In genomic region chr6:136793831-136794525, GRCm38 (mm10) we compare ENCODE assay signal across 7 mouse cellular contexts. TPM values are rescaled to one million over a fixed set of nuclear protein-coding genes. Genes with fewer than 3 reads are reported as not detected.
DNase-seq lines count a peak whose midpoint lies in the region; ATAC-seq and TF ChIP-seq lines count a peak whose summit lies in the region.

No protein-coding gene starts in this region.

- H3K9me3 ChIP-seq in liver, postnatal 0 days (ENCODE audit: low read length), result no peaks in the 10 kb centered on the region

- TF ChIP-seq EP300 in liver, postnatal 0 days (IDR thresholded peaks at IDR 0.05; ENCODE audit: low read depth), result no peak

- H3K27me3 ChIP-seq in testis, adult 2 months (ENCODE audit: control insufficient read depth, insufficient read depth, low read length), result no peaks in the 10 kb centered on the region
- no peaks in the 10 kb centered on the region for H3K27me3 ChIP-seq in liver, postnatal 0 days (ENCODE audit: insufficient read depth, low read length)

- no peaks in the 10 kb centered on the region for H3K36me3 ChIP-seq in testis, adult 2 months (ENCODE audit: control insufficient read depth, insufficient read depth, low read length)
- H3K36me3 ChIP-seq in liver, postnatal 0 days (replicated peaks; ENCODE audit: insufficient read depth, low read length), result no peaks in the 10 kb centered on the region

- WGBS in liver, postnatal 0 days (ENCODE audit: insufficient replicate concordance), result 1% methylated on average over 21 of the region's 24 CpGs

- TF ChIP-seq POLR2A in testis, adult 2 months (IDR thresholded peaks at IDR 0.05; ENCODE audit: control insufficient read depth, low read depth, low read length), result no peak

- H3K4me2 ChIP-seq in liver, postnatal 0 days (ENCODE audit: low read depth, low read length), result peak overlapping the region; percentile 77

- TF ChIP-seq CTCF in testis, adult 2 months (IDR thresholded peaks at IDR 0.05; ENCODE audit: control insufficient read depth, insufficient read depth, insufficient replicate concordance, low read depth, low read length), result no peak
- no peak for TF ChIP-seq CTCF in liver, postnatal 0 days (IDR thresholded peaks at IDR 0.05; ENCODE audit: low read depth)

- H3K4me1 ChIP-seq in testis, adult 2 months (ENCODE audit: control insufficient read depth, insufficient read depth, low read length), result peaks cover 2% of the 10 kb centered on the region; the same call in 1 of the 2 replicates
- H3K4me1 ChIP-seq in liver, postnatal 0 days (ENCODE audit: insufficient read depth), result peaks cover 18% of the 10 kb centered on the region

- peak; percentile 67 for ATAC-seq in granulocyte monocyte progenitor cell, adult 5-6 weeks (replicated peaks; ENCODE audit: poor library complexity, severe bottlenecking)
- ATAC-seq in liver, postnatal 0 days, result no peak
- no peak for ATAC-seq in cerebellum, adult (ENCODE audit: insufficient number of reproducible peaks, low FRiP score, low TSS enrichment)

- peak overlapping the region; percentile 59 for H3K9ac ChIP-seq in liver, postnatal 0 days (replicated peaks)

- no peak for DNase-seq in testis, postnatal 14 days (ENCODE audit: low spot score)
- peak; percentile 32 for DNase-seq in liver, postnatal 0 days
- no peak for DNase-seq in frontal cortex, postnatal 14 days (ENCODE audit: low spot score in 2 of 2)
- DNase-seq in cerebellum, adult 9-10 months, result no peak

- no peak overlapping the region for H3K27ac ChIP-seq in testis, adult 2 months (ENCODE audit: control insufficient read depth, insufficient read depth, low read depth, low read length)
- H3K27ac ChIP-seq in liver, postnatal 0 days (ENCODE audit: low read depth), result no peak overlapping the region

- peak overlapping the region; percentile 52 for H3K4me3 ChIP-seq in testis, adult 2 months (ENCODE audit: control insufficient read depth, low read depth, low read length)
- H3K4me3 ChIP-seq in liver, postnatal 0 days (ENCODE audit: low read depth, low read length), result peak overlapping the region; percentile 51

RNA-seq across cellular contexts. Expression of gene Hist4h4, which starts 10.2 kb away (rescaled TPM):
- polyA plus RNA-seq in testis, adult 2 months (2012; rRNA removed), result 0.96 and 0.99 TPM in 2 replicates
- total RNA-seq in granulocyte monocyte progenitor cell, adult 5-6 weeks (2014; fragmentation: Nextera tagmentation), result 7.0 and 20.7 TPM in 2 replicates
- 46.7 and 58.9 TPM in 2 replicates for total RNA-seq in granulocyte monocyte progenitor cell, adult 5-6 weeks (2017)
- 1.1 and 1.4 TPM in 2 replicates for polyA plus RNA-seq in liver, postnatal 0 days (2015; fragmentation: Nextera tagmentation; extraction: Ambion mirVana)

RNA-seq across cellular contexts. Expression of gene Gucy2c, which starts 12.4 kb away (rescaled TPM):
- 0.16 and 0.33 TPM in 2 replicates for polyA plus RNA-seq in testis, adult 2 months (2012; rRNA removed)
- total RNA-seq in granulocyte monocyte progenitor cell, adult 5-6 weeks (2014; fragmentation: Nextera tagmentation), result not detected in 2 replicates
- total RNA-seq in granulocyte monocyte progenitor cell, adult 5-6 weeks (2017), result not detected in 2 replicates
- polyA plus RNA-seq in liver, postnatal 0 days (2015; fragmentation: Nextera tagmentation; extraction: Ambion mirVana), result 0.57 and 0.99 TPM in 2 replicates

RNA-seq across cellular contexts. Expression of gene H2afj, which starts 14.1 kb away (rescaled TPM):
- 34.2 and 47.7 TPM in 2 replicates for polyA plus RNA-seq in testis, adult 2 months (2012; rRNA removed)
- total RNA-seq in granulocyte monocyte progenitor cell, adult 5-6 weeks (2014; fragmentation: Nextera tagmentation), result 30.2 and 52.4 TPM in 2 replicates
- total RNA-seq in granulocyte monocyte progenitor cell, adult 5-6 weeks (2017), result 69.6 and 88.9 TPM in 2 replicates
- polyA plus RNA-seq in liver, postnatal 0 days (2015; fragmentation: Nextera tagmentation; extraction: Ambion mirVana), result 147 and 152 TPM in 2 replicates

RNA-seq across cellular contexts. Expression of gene BC049715, which starts 33.4 kb away (rescaled TPM):
- 150 and 168 TPM in 2 replicates for polyA plus RNA-seq in testis, adult 2 months (2012; rRNA removed)
- total RNA-seq in granulocyte monocyte progenitor cell, adult 5-6 weeks (2014; fragmentation: Nextera tagmentation), result 3.3 and 3.9 TPM in 2 replicates
- 1.1 and 2.8 TPM in 2 replicates for total RNA-seq in granulocyte monocyte progenitor cell, adult 5-6 weeks (2017)
- 0.44 and 0.99 TPM in 2 replicates for polyA plus RNA-seq in liver, postnatal 0 days (2015; fragmentation: Nextera tagmentation; extraction: Ambion mirVana)

RNA-seq across cellular contexts. Expression of gene Wbp11, which starts 34.1 kb away (rescaled TPM):
- 236 and 252 TPM in 2 replicates for polyA plus RNA-seq in testis, adult 2 months (2012; rRNA removed)
- total RNA-seq in granulocyte monocyte progenitor cell, adult 5-6 weeks (2014; fragmentation: Nextera tagmentation), result 139 and 168 TPM in 2 replicates
- total RNA-seq in granulocyte monocyte progenitor cell, adult 5-6 weeks (2017), result 53.9 and 58.5 TPM in 2 replicates
- polyA plus RNA-seq in liver, postnatal 0 days (2015; fragmentation: Nextera tagmentation; extraction: Ambion mirVana), result 32.8 and 33.8 TPM in 2 replicates
